Mouse (Mus musculus) heart, postnatal 0 days (tissue): ENCODE results near the gene Ist1. TPM values are rescaled to one million over a fixed set of nuclear protein-coding genes. Genes with fewer than 3 reads are reported as not detected.

Experiments
- ATAC-seq: fragments of 200-750 bp; cut with Nextera tagmentation; 2 replicates; pipeline ENCODE4 v1.8.0; 2017; ENCODE audit warnings: low read depth, moderate number of reproducible peaks, moderate library complexity; ENCODE audit not compliant: insufficient read depth
- DNase-seq: peaks from one replicate; pipeline ENCODE4 v3.0.0-alpha.2; 2016; ENCODE audit warnings: low spot score
- H3K27ac ChIP-seq: fragments of 300-500 bp; sonication (generic); 2 replicates; pipeline ENCODE4 v1.5.1; 2014; ENCODE audit warnings: low read depth, mild to moderate bottlenecking
- H3K27me3 ChIP-seq: fragments of 300-500 bp; sonication (generic); 2 replicates; pipeline ENCODE4 v1.6.1; 2014; ENCODE audit warnings: low read length, mixed read lengths; ENCODE audit not compliant: control insufficient read depth, insufficient read depth
- H3K36me3 ChIP-seq: fragments of 300-500 bp; sonication (generic); replicated peaks from 2 replicates; pipeline ENCODE4 v1.6.1; 2014; ENCODE audit warnings: low read length, mixed read lengths; ENCODE audit not compliant: control insufficient read depth, insufficient read depth
- H3K4me1 ChIP-seq: fragments of 300-500 bp; sonication (generic); 2 replicates; pipeline ENCODE4 v1.6.1; 2014; ENCODE audit warnings: antibody characterized with exemption; ENCODE audit not compliant: control insufficient read depth, insufficient read depth
- H3K4me2 ChIP-seq: fragments of 300-500 bp; sonication (generic); 2 replicates; pipeline ENCODE4 v1.6.1; 2014; ENCODE audit warnings: low read depth, mild to moderate bottlenecking, low read length, moderate library complexity
- H3K4me3 ChIP-seq: fragments of 300-500 bp; sonication (generic); 2 replicates; pipeline ENCODE4 v1.5.1; 2014; ENCODE audit warnings: low read depth, low read length
- H3K9ac ChIP-seq: fragments of 300-500 bp; sonication (generic); replicated peaks from 2 replicates; pipeline ENCODE4 v1.6.1; 2014; ENCODE audit warnings: low read depth, low read length, mixed read lengths
- H3K9me3 ChIP-seq: fragments of 300-500 bp; sonication (generic); replicated peaks from 2 replicates; pipeline ENCODE4 v1.6.1; 2016; ENCODE audit warnings: low read length; ENCODE audit not compliant: control insufficient read depth
- CTCF ChIP-seq: IDR thresholded peaks from 2 replicates; pipeline ENCODE4 v1.5.1; 2016; ENCODE audit warnings: antibody characterized with exemption, control low read depth, low read depth
- EP300 ChIP-seq: IDR thresholded peaks from 2 replicates; pipeline ENCODE4 v1.6.1; 2016; ENCODE audit warnings: antibody characterized with exemption, low read depth
- WGBS: fragments of 180-500 bp; shearing (Covaris S2); extraction: QIAGEN DNeasy Blood & Tissue Kit; methylation state at CpG from one replicate; pipeline ENCODE4 v1.1.7; 2014; 5-methylcytosine and 5-hydroxymethylcytosine counted together
- polyA plus RNA-seq: library from polyadenylated mRNA; unstranded; fragments of >200 nt; fragmentation: Nextera tagmentation; extraction: Ambion mirVana; gene quantifications from 2 replicates; pipeline ENCODE4 v1.2.1, GENCODE M21; 2015
- total RNA-seq: library from RNA; depleted of rRNA; stranded (reverse); fragments of >200 nt; gene quantifications from 2 replicates; pipeline ENCODE4 v1.2.3, GENCODE M21; 2014; ENCODE audit warnings: low replicate concordance

The Ist1 gene
- total and polyA plus RNA-seq, 2 experiments from 2014 or later: 65.3 to 70.5 TPM

DNA sequence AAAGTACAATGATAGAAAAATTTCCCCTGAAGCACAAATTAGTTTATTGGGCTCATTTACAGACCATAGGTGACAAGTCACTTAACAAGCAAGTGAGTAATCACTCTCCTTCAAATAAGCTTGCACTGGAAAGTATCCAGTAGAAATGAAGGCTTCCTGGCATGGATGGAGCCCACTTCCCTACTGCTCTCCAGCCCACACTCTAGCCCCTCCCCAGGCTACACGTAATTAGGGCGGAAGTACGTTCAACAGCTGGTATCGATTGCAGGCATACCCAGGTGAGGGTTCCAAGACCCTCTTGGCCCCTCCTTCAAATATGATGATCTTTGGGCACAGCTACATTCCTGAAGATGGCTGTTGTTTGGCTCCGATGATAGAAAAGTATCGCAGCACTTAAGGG, 1.1 kb upstream of the Ist1 start:
- Histone ChIP-seq H3K4me3 (no peak overlapping the region), H3K36me3 (no peaks in the 10 kb centered on the region), H3K9me3 (no peaks in the 10 kb centered on the region), H3K27me3 (no peaks in the 10 kb centered on the region), H3K4me2 (peak overlapping the region; percentile 87), H3K27ac (no peak overlapping the region), H3K4me1 (peaks cover 23% of the 10 kb centered on the region), H3K9ac (no peak overlapping the region)
- WGBS: 66% methylated on average over 6 of the region's 6 CpGs
- DNase-seq (no peak), ATAC-seq (no peak)
- TF ChIP-seq EP300: no peak
- no peak for TF ChIP-seq CTCF

DNA sequence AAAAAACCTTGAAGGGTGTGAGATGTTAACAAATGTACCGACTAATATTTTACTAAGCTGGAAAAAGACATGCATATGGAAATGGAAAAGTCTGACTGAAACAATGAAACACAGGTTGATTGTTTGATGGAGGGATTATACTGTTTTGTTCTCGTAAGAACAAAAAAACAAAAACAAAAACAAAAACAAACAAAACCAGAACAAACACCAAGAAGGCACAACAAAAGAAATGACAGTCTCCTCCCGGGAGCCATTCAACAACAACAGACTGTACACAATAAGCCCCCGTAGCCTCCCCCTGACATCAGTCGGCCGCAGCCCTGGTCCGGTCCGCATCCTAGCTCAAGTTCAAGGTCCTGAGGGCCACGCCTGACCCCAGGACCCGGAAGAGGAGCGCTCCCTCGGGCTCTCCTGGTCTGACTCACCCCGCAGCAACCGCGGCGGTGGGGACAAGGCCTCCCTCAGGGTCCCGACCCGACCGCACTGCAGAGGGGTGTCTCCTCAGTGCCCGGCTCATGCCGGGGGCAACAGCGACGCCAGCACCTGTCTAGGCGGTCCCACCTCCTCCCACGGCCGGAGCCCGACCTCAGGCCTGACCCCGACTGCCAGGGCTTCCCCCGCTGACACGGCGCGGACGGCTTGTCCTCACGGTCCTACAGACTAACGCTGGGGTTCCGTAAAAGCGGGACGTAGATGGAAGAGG, 466 bp downstream of the Ist1 start:
- Histone ChIP-seq H3K27me3 (no peaks in the 10 kb centered on the region), H3K27ac (peak overlapping the region; percentile 83), H3K4me3 (peak overlapping the region; percentile 95), H3K9me3 (no peaks in the 10 kb centered on the region), H3K4me2 (peak overlapping the region; percentile 83), H3K36me3 (no peaks in the 10 kb centered on the region), H3K9ac (peak overlapping the region; percentile 92), H3K4me1 (peaks cover 23% of the 10 kb centered on the region)
- DNase-seq: no peak
- TF ChIP-seq EP300 (no peak), CTCF (no peak)
- peak; percentile 59 for ATAC-seq
- under 1% methylated on average over 38 of the region's 38 CpGs for whole genome bisulfite sequencing

DNA sequence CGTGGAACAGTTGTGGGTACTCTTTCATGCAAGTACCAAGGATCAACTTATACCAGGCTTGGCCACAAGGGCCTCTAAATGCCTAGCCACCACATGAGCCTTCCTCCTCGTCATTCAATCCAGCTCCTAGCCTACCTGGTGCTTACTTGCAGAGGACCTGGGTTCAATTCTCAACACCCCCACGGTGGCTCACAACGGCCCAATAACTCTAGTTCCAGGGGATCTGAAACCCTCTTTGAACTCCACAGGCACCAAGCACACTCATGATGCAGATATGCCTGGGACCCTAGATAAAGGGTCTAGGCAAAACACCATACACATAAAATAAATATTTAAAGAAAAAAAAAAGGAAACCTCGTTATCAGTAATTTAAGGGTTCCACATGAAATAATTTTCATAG, 1.3 kb downstream of the Ist1 start:
- H3K27me3 ChIP-seq: no peaks in the 10 kb centered on the region
- no peaks in the 10 kb centered on the region for H3K9me3 ChIP-seq
- peaks cover 25% of the 10 kb centered on the region for H3K4me1 ChIP-seq
- H3K4me3 ChIP-seq: peak overlapping the region; percentile 95
- H3K36me3 ChIP-seq: no peaks in the 10 kb centered on the region
- peak overlapping the region; percentile 83 for H3K4me2 ChIP-seq
- DNase-seq: no peak
- TF ChIP-seq EP300: no peak
- TF ChIP-seq CTCF: no peak
- no peak overlapping the region for H3K27ac ChIP-seq
- peak overlapping the region; percentile 92; the same call in 1 of the 2 replicates for H3K9ac ChIP-seq
- ATAC-seq: no peak
- 39% methylated on average over 5 of the region's 5 CpGs for WGBS

DNA sequence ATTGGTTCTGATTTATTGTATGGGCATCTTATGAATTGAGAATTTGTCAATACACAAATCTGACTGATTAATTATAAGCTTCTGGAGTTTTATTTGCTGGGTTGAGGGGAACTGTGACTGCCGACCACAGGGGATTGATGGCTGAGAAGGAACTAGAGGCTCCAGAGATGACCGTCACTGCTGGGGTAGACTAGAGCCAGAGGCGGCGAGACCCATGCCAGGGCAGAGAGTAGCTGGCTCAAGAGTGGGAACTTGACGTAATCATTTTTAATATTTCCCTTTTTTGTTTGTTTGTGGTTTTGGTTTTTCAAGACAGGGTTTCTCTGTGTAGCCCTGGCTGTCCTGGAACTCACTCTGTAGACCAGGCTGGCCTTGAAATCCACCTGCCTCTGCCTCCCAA, 5.8 kb downstream of the Ist1 start:
- H3K9ac ChIP-seq: no peak overlapping the region
- H3K27ac ChIP-seq: no peak overlapping the region
- H3K9me3 ChIP-seq: no peaks in the 10 kb centered on the region
- DNase-seq (no peak), ATAC-seq (no peak)
- 80% methylated on average over 5 of the region's 5 CpGs for WGBS
- H3K4me1 ChIP-seq: peaks cover 21% of the 10 kb centered on the region
- no peak for TF ChIP-seq EP300
- no peak for TF ChIP-seq CTCF
- H3K4me3 ChIP-seq: no peak overlapping the region
- peaks cover 7% of the 10 kb centered on the region for H3K36me3 ChIP-seq
- H3K27me3 ChIP-seq: no peaks in the 10 kb centered on the region
- H3K4me2 ChIP-seq: no peak overlapping the region

DNA sequence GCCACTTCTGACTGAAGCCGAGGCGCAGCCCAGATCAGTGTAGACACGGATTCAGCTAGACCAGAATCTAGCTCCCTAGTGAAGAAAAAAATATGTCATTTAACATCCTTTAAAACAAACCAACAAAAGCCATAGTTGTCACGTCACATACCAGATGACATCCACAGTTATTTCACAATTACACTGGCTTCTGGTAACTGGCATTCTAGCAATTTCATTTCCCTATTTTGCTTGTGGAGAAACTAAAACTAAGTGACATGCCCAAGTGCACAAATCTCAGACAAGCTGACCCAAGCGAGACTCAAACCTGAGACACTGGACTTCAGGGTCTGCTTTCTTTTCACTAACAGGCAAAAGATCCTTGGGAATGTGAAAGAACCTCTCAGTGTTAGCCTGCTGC, 10.9 kb downstream of the Ist1 start:
- DNase-seq (no peak), ATAC-seq (no peak)
- Histone ChIP-seq H3K9me3 (no peaks in the 10 kb centered on the region), H3K27me3 (no peaks in the 10 kb centered on the region), H3K4me1 (peaks cover 5% of the 10 kb centered on the region; the same call in 1 of the 2 replicates), H3K36me3 (peaks cover 55% of the 10 kb centered on the region), H3K4me2 (no peak overlapping the region), H3K4me3 (no peak overlapping the region), H3K9ac (no peak overlapping the region), H3K27ac (no peak overlapping the region)
- no peak for TF ChIP-seq EP300
- no peak for TF ChIP-seq CTCF
- WGBS: 92% methylated on average over 5 of the region's 5 CpGs

DNA sequence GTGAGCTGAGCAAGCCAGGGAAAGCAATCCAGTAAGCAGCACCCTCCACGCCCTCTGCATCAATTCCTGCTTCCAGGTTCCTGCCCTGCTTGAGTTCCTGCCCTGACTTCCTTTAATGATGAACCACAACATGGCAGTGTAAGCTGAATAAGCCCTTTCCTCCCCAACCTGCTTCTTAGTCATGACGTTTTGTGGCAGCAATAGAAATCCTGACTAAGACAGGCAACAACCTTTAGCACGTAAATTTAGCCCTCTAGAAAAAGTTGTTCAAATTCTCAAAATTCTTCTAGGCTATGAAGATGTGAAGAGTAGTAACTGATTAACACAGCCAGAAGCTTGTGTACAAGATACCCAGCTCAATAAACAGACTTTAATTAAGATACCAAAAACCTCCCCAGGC, 11.5 kb downstream of the Ist1 start:
- whole genome bisulfite sequencing: 73% methylated on average over 3 of the region's 3 CpGs
- ATAC-seq (no peak), DNase-seq (no peak)
- H3K4me3 ChIP-seq: no peak overlapping the region
- H3K27me3 ChIP-seq: no peaks in the 10 kb centered on the region
- peaks cover 61% of the 10 kb centered on the region for H3K36me3 ChIP-seq
- H3K9ac ChIP-seq: no peak overlapping the region
- TF ChIP-seq CTCF (no peak), EP300 (no peak)
- no peak overlapping the region for H3K4me2 ChIP-seq
- no peak overlapping the region for H3K27ac ChIP-seq
- peaks cover 3% of the 10 kb centered on the region; the same call in 1 of the 2 replicates for H3K4me1 ChIP-seq
- H3K9me3 ChIP-seq: no peaks in the 10 kb centered on the region
